Mouse (Mus musculus) layer of hippocampus, adult 9-11 months (tissue): Measurements from ENCODE around the gene Irf8.

Experiments used
- DNase-seq: peaks from one replicate; pipeline ENCODE4 v3.0.0; 2022

The Irf8 gene

GRCm38 (mm10) chr8:120804741-120805140, 68.6 kb downstream of the Irf8 start:
- no peak for DNase-seq
